Mouse (Mus musculus) myocyte (in vitro differentiated cells): ENCODE measurements around the gene Zfp78.

Source experiments
- CEBPB ChIP-seq: IDR thresholded peaks from 2 replicates; pipeline ENCODE4 v1.6.1; 2011; ENCODE audit warnings: mild to moderate bottlenecking, moderate library complexity; ENCODE audit not compliant: poor library complexity, insufficient read depth, severe bottlenecking
- E2F4 ChIP-seq: IDR thresholded peaks from one replicate; pipeline ENCODE4 v1.6.1; 2011; ENCODE audit warnings: mild to moderate bottlenecking, control low read depth, moderate library complexity; ENCODE audit not compliant: insufficient read depth
- MAX ChIP-seq: IDR thresholded peaks from one replicate; pipeline ENCODE4 v1.6.1; 2011; ENCODE audit warnings: low read depth, mild to moderate bottlenecking, control low read depth
- MYOD1 ChIP-seq, 3 experiments: IDR thresholded peaks; one replicate each; pipeline ENCODE4 v1.6.1; 2011; ENCODE audit warnings: control low read depth in 2 of 3, low read depth in 2 of 3, mild to moderate bottlenecking in 2 of 3, moderate library complexity in 1 of 3; ENCODE audit not compliant: insufficient read length in 2 of 3, control insufficient read depth in 1 of 3
- MYOG ChIP-seq, 3 experiments: IDR thresholded peaks; one replicate each; pipeline ENCODE4 v1.6.1; 2011; ENCODE audit warnings: control low read depth in 2 of 3, low read depth in 2 of 3, mild to moderate bottlenecking in 2 of 3; ENCODE audit not compliant: insufficient read length in 2 of 3, control insufficient read depth in 1 of 3, insufficient read depth in 1 of 3
- POLR2A ChIP-seq: IDR thresholded peaks from one replicate; pipeline ENCODE4 v1.6.1; 2011; ENCODE audit warnings: low read depth, mild to moderate bottlenecking, control low read depth, moderate library complexity; ENCODE audit not compliant: insufficient read length
- POLR2AphosphoS2 ChIP-seq: IDR thresholded peaks from one replicate; pipeline ENCODE4 v1.6.1; 2011; ENCODE audit warnings: low read depth, control low read depth; ENCODE audit not compliant: insufficient read length
- SRF ChIP-seq: IDR thresholded peaks from one replicate; pipeline ENCODE4 v1.6.1; 2011; ENCODE audit warnings: low read depth; ENCODE audit not compliant: control insufficient read depth, insufficient read length
- TCF12 ChIP-seq: IDR thresholded peaks from one replicate; pipeline ENCODE4 v1.6.1; 2011; ENCODE audit warnings: mild to moderate bottlenecking, control low read depth; ENCODE audit not compliant: poor library complexity, insufficient read depth, severe bottlenecking
- TCF3 ChIP-seq: IDR thresholded peaks from one replicate; pipeline ENCODE4 v1.6.1; 2011; ENCODE audit warnings: low read depth, control low read depth; ENCODE audit not compliant: insufficient read length
- USF1 ChIP-seq: IDR thresholded peaks from one replicate; pipeline ENCODE4 v1.6.1; 2011; ENCODE audit warnings: low read depth, mild to moderate bottlenecking, control low read depth, moderate library complexity

GRCm38 (mm10) chr7:6419894-6420293 lies 56.8 kb downstream of the Zfp78 start:
- TF ChIP-seq MYOG (IDR thresholded peaks at IDR 0.05; ENCODE audit: control insufficient read depth in 1 of 3, insufficient read depth in 1 of 3, insufficient read length in 2 of 3, low read depth in 2 of 3) (no peak), E2F4 (no peak), POLR2A (no peak), SRF (no peak), POLR2AphosphoS2 (no peak), CEBPB (no peak), USF1 (no peak), MAX (no peak), TCF12 (no peak), TCF3 (no peak), MYOD1 (IDR thresholded peaks at IDR 0.05; ENCODE audit: control insufficient read depth in 1 of 3, insufficient read length in 2 of 3, low read depth in 2 of 3) (no peak)
